Mouse (Mus musculus) ovary, adult 2 months (tissue): ENCODE measurements around the gene Panx1. TPM values are rescaled to one million over a fixed set of nuclear protein-coding genes. Genes with fewer than 3 reads are reported as not detected.

Experiments used
- polyA plus RNA-seq: library from polyadenylated mRNA; depleted of rRNA; stranded (reverse); fragments of >200 nt; gene quantifications from 2 replicates; pipeline ENCODE4 v1.2.3, GENCODE M21; 2012; rRNA removed

The Panx1 gene
- polyA plus RNA-seq = 48.6 and 56.0 TPM in 2 replicates

GRCm38 (mm10) chr9:15045084-15045669 lies at the start of gene Panx1:
Gene Panx1 (minus strand): TSS chr9:15045478.

Other genes starting within 250 kb of the Panx1 start
- gene Gpr83, start 185.3 kb downstream of the Panx1 start, polyA plus RNA-seq = 1.8 and 3.0 TPM in 2 replicates
- gene Izumo1r, start 141.5 kb downstream of the Panx1 start, polyA plus RNA-seq = 12.0 and 14.3 TPM in 2 replicates
- gene Hephl1, start 66.6 kb upstream of the Panx1 start, polyA plus RNA-seq = 0.36 and 0.50 TPM in 2 replicates
- gene Vstm5, start 193.6 kb upstream of the Panx1 start, polyA plus RNA-seq = 3.1 and 3.3 TPM in 2 replicates
- 60.3 and 71.6 TPM in 2 replicates for gene Med17, start 234.5 kb upstream of the Panx1 start, polyA plus RNA-seq